Mouse (Mus musculus): Measurements from ENCODE around the gene Gm8020.
"Not testable (repeated sequence)": the region's sequence is repeated elsewhere in the genome, so short reads cannot be mapped to it uniquely, and the experiment has no call there.

The Gm8020 gene

DNA sequence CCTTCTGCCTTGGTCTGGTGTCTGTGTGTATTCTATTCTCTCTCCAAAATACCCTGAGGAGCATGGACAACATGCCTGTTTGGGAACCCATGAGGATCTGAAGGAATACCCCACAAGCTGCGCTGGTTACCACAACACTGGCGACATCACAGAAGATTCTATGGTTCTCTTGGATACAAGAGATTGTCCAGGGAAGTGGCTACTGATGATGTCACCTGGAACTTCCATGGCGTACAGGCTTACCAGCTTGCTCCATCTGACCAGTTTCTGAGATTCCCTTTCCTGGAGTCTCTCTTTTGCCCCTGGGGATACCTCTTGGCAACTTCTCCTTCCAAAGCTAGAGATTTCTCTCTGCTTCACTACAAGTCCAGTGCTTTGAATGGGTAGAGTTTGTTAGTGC is at the start of gene Gm8020:
TSS of gene Gm8020 (minus strand) at position 101 of the 400 bp plus-strand sequence.
- DNase-seq = not testable (repeated sequence)

DNA sequence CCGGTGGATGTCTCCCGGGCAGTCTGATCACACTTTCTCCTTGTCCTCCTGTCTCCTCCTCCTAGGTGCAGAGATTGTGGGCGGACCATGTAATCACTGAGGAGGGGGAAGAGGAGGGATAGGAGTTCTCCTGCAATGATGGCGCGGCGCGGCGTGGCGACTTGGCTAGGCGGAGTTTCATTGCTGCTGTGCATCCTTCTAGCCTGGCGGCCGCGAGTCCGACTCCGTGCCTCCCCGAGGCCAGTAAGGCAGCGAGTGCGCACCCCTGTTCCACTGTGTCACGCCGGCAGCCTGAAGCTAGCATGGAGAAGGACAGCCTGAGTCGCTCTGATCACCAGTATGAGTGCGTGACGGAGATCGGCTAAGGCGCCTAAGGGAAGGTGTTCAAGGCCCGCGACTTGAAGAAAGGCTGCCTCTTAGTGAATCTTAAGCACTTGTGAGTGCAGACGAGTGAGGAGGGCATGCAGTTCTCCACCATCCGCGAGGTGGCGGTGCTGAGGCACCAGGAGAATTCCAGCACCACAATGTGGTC is 41.1 kb upstream of the Gm8020 start:
- not testable (repeated sequence) for DNase-seq

DNA sequence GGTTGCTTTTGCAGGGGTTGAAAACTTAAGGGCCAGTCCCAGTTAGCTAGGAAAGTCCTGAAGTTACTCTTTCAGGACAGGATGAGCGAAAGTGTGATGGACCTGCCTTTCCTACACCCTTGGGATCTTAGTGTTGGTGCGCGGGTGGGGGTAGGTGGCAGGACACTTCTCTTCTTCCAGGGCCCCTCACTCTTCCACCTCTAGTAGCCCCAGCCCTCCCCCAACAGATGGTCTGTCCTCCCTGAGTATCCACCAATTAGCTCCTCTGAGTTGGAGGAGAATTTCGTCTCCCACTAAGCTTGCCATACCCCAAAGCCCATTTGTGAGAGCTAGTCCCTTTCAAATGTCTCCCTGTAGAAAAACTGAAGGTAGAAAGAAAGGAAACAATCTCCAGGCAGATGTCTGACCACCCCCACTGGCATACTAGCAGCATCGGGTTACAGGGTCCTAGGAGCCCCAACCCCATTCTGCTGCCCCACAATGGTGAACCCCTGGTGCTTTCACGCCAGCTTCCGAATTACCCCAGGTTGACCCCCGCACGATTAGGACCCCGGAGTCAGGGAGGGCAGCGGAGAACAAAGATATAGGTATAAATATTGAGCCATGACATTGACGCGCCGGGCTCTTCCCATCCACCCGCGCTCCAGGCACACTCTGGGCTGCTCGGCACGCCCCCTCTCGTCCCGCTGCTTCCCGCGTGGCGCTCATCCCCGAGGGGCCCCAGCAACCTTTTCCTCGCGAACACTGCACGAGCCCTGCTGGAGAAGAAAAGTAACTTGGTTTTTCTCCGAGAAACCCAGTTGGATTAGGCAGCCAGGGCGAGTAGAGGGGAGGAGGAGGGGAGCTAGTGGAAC is 40.4 kb upstream of the Gm8020 start:
- not testable (repeated sequence) for DNase-seq

DNA sequence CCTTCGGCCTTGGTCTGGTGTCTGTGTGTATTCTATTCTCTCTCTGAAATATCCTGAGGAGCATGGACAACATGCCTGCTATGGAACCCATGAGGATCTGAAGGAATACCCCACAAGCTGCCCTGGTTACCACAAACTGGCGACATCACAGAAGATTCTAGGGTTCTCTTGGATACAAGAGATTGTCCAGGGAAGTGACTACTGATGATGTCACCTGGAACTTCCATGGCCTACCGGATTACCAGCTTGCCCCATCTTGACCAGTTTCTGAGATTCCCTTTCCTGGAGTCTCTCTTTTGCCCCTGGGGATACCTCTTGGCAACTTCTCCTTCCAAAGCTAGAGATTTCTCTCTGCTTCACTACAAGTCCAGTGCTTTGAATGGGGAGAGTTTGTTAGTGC is 22.0 kb upstream of the Gm8020 start, which contains the start of gene Gm8024:
TSS of gene Gm8024 (minus strand) at position 101 of the 400 bp plus-strand sequence.
- DNase-seq = not testable (repeated sequence)

DNA sequence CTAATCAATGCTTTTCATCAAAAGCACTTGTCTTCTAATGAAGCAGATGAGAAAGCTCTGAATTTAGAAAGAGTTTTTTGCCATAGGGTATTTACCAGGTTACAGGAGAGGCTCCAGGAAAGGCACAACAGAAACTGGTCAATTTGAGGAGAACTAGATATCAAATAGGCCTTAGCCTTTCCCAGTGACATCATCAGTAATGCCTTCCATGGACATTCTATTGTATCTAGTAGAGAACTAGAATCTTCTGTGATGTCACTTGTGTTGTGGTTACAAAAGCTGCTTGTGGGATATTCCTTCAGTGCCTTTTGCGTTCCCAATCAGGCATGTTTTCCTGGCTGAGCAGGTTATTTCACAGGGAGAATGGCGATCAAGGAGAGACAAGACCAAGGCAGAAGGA is 38.6 kb downstream of the Gm8020 start, which contains the start of gene Gm8011:
TSS of gene Gm8011 (plus strand) at position 301 of the 400 bp plus-strand sequence.
- not testable (repeated sequence) for DNase-seq
